Mouse (Mus musculus) hindbrain, postnatal 0 days (tissue): ENCODE results near the gene Slc7a7. TPM values are rescaled to one million over a fixed set of nuclear protein-coding genes. Genes with fewer than 3 reads are reported as not detected.

ENCODE experiments used
- ATAC-seq: fragments of 200-750 bp; cut with Nextera tagmentation; 2 replicates; pipeline ENCODE4 v1.8.0; 2017; ENCODE audit warnings: mild to moderate bottlenecking, moderate TSS enrichment, moderate library complexity
- DNase-seq: peaks from one replicate; pipeline ENCODE4 v3.0.0-alpha.2; 2015; ENCODE audit warnings: low spot score
- H3K27ac ChIP-seq: fragments of 300-500 bp; sonication (generic); 2 replicates; pipeline ENCODE4 v1.5.1; 2014; ENCODE audit warnings: mild to moderate bottlenecking
- H3K27me3 ChIP-seq: fragments of 300-500 bp; sonication (generic); 2 replicates; pipeline ENCODE4 v1.6.1; 2014; ENCODE audit warnings: low read length, mixed read lengths; ENCODE audit not compliant: insufficient read depth
- H3K36me3 ChIP-seq: fragments of 300-500 bp; sonication (generic); 2 replicates; pipeline ENCODE4 v1.6.1; 2014; ENCODE audit warnings: low read length, mixed read lengths; ENCODE audit not compliant: insufficient read depth
- H3K4me1 ChIP-seq: fragments of 300-500 bp; sonication (generic); 2 replicates; pipeline ENCODE4 v1.6.1; 2014; ENCODE audit warnings: antibody characterized with exemption, low read length, mixed read lengths; ENCODE audit not compliant: insufficient read depth
- H3K4me2 ChIP-seq: fragments of 300-500 bp; sonication (generic); 2 replicates; pipeline ENCODE4 v1.6.1; 2014; ENCODE audit warnings: low read depth, mild to moderate bottlenecking, low read length, moderate library complexity, mixed read lengths
- H3K4me3 ChIP-seq: fragments of 300-500 bp; sonication (generic); 2 replicates; pipeline ENCODE4 v1.5.1; 2014; ENCODE audit warnings: low read length
- H3K9ac ChIP-seq: fragments of 300-500 bp; sonication (generic); replicated peaks from 2 replicates; pipeline ENCODE4 v1.6.1; 2014; ENCODE audit warnings: mild to moderate bottlenecking, low read length, moderate library complexity, mixed read lengths
- H3K9me3 ChIP-seq: fragments of 300-500 bp; sonication (generic); 2 replicates; pipeline ENCODE4 v1.6.1; 2016; ENCODE audit warnings: low read length, mixed read lengths
- CTCF ChIP-seq: IDR thresholded peaks from 2 replicates; pipeline ENCODE4 v1.5.1; 2016; ENCODE audit warnings: antibody characterized with exemption, control low read depth, low read depth
- WGBS: fragments of 180-500 bp; shearing (Covaris S2); extraction: QIAGEN DNeasy Blood & Tissue Kit; methylation state at CpG from one replicate; pipeline ENCODE4 v1.1.7; 2014; 5-methylcytosine and 5-hydroxymethylcytosine counted together
- polyA plus RNA-seq: library from polyadenylated mRNA; unstranded; fragments of >200 nt; fragmentation: Nextera tagmentation; extraction: Ambion mirVana; gene quantifications from 2 replicates; pipeline ENCODE4 v1.2.1, GENCODE M21; 2015
- total RNA-seq: library from RNA; depleted of rRNA; stranded (reverse); fragments of >200 nt; gene quantifications from 2 replicates; pipeline ENCODE4 v1.2.3, GENCODE M21; 2014

Gene Slc7a7
- total and polyA plus RNA-seq, 2 experiments from 2014 or later = 3.6 to 4.5 TPM

GRCm38 (mm10) chr14:54387546-54387945 is 30.0 kb downstream of the Slc7a7 start:
- no peak for TF ChIP-seq CTCF
- ATAC-seq (no peak), DNase-seq (no peak)
- H3K27ac ChIP-seq = no peak overlapping the region
- no peaks in the 10 kb centered on the region for H3K36me3 ChIP-seq
- no peaks in the 10 kb centered on the region for H3K27me3 ChIP-seq
- H3K4me1 ChIP-seq = no peaks in the 10 kb centered on the region
- H3K9me3 ChIP-seq = no peaks in the 10 kb centered on the region
- WGBS = 64% methylated on average over 6 of the region's 6 CpGs
- no peak overlapping the region for H3K9ac ChIP-seq
- no peak overlapping the region for H3K4me2 ChIP-seq
- no peak overlapping the region for H3K4me3 ChIP-seq

- Histone ChIP-seq H3K9me3 (no peaks in the 10 kb centered on the region), H3K4me1 (no peaks in the 10 kb centered on the region), H3K27me3 (no peaks in the 10 kb centered on the region), H3K27ac (no peak overlapping the region), H3K36me3 (no peaks in the 10 kb centered on the region), H3K9ac (no peak overlapping the region), H3K4me2 (no peak overlapping the region), H3K4me3 (no peak overlapping the region)
- ATAC-seq (no peak), DNase-seq (no peak)
- WGBS = 85% methylated on average over 7 of the region's 7 CpGs
- no peak for TF ChIP-seq CTCF
Measured at GRCm38 (mm10) chr14:54385968-54386618, 31.5 kb downstream of the Slc7a7 start.

- Histone ChIP-seq H3K4me2 (no peak overlapping the region), H3K4me1 (no peaks in the 10 kb centered on the region), H3K27ac (no peak overlapping the region), H3K9ac (no peak overlapping the region), H3K4me3 (no peak overlapping the region), H3K9me3 (no peaks in the 10 kb centered on the region), H3K36me3 (no peaks in the 10 kb centered on the region), H3K27me3 (no peaks in the 10 kb centered on the region)
- no peak for ATAC-seq
- no peak for DNase-seq
- no peak for TF ChIP-seq CTCF
- WGBS = 94% methylated on average over 8 of the region's 8 CpGs
Measured at GRCm38 (mm10) chr14:54384396-54384795, 33.2 kb downstream of the Slc7a7 start.

GRCm38 (mm10) chr14:54383355-54383771 is 34.2 kb downstream of the Slc7a7 start:
- no peaks in the 10 kb centered on the region for H3K4me1 ChIP-seq
- TF ChIP-seq CTCF = no peak
- H3K9me3 ChIP-seq = no peaks in the 10 kb centered on the region
- H3K9ac ChIP-seq = no peak overlapping the region
- ATAC-seq (0 out of 2 replicates have a peak, but pooled peaks have one; percentile 12), DNase-seq (no peak)
- no peak overlapping the region for H3K4me3 ChIP-seq
- H3K36me3 ChIP-seq = no peaks in the 10 kb centered on the region
- H3K27me3 ChIP-seq = no peaks in the 10 kb centered on the region
- H3K27ac ChIP-seq = no peak overlapping the region
- 47% methylated on average over 4 of the region's 4 CpGs for WGBS
- no peak overlapping the region for H3K4me2 ChIP-seq

- no peak for TF ChIP-seq CTCF
- H3K9me3 ChIP-seq = no peaks in the 10 kb centered on the region
- ATAC-seq (no peak), DNase-seq (no peak)
- 36% methylated on average over 9 of the region's 9 CpGs for WGBS
- no peaks in the 10 kb centered on the region for H3K4me1 ChIP-seq
- H3K27ac ChIP-seq = no peak overlapping the region
- H3K4me2 ChIP-seq = no peak overlapping the region
- H3K9ac ChIP-seq = no peak overlapping the region
- H3K36me3 ChIP-seq = no peaks in the 10 kb centered on the region
- H3K27me3 ChIP-seq = no peaks in the 10 kb centered on the region
- no peak overlapping the region for H3K4me3 ChIP-seq
Measured at GRCm38 (mm10) chr14:54382641-54383040, 34.9 kb downstream of the Slc7a7 start.

- WGBS = 72% methylated on average over 10 of the region's 10 CpGs
- no peaks in the 10 kb centered on the region for H3K4me1 ChIP-seq
- H3K9me3 ChIP-seq = no peaks in the 10 kb centered on the region
- H3K4me2 ChIP-seq = no peak overlapping the region
- no peak overlapping the region for H3K9ac ChIP-seq
- no peak for DNase-seq
- H3K27ac ChIP-seq = no peak overlapping the region
- TF ChIP-seq CTCF = no peak
- H3K27me3 ChIP-seq = no peaks in the 10 kb centered on the region
- no peak for ATAC-seq
- no peak overlapping the region for H3K4me3 ChIP-seq
- no peaks in the 10 kb centered on the region for H3K36me3 ChIP-seq
Measured at GRCm38 (mm10) chr14:54381816-54382215, 35.8 kb downstream of the Slc7a7 start.

- DNase-seq (no peak), ATAC-seq (no peak)
- no peak overlapping the region for H3K4me2 ChIP-seq
- TF ChIP-seq CTCF = no peak
- H3K4me1 ChIP-seq = no peaks in the 10 kb centered on the region
- 72% methylated on average over 4 of the region's 4 CpGs for WGBS
- no peaks in the 10 kb centered on the region for H3K9me3 ChIP-seq
- no peaks in the 10 kb centered on the region for H3K27me3 ChIP-seq
- H3K4me3 ChIP-seq = no peak overlapping the region
- H3K9ac ChIP-seq = no peak overlapping the region
- no peak overlapping the region for H3K27ac ChIP-seq
- no peaks in the 10 kb centered on the region for H3K36me3 ChIP-seq
Measured at GRCm38 (mm10) chr14:54380616-54381015, 37.0 kb downstream of the Slc7a7 start.
